Mouse (Mus musculus) kidney, postnatal 4 days (tissue): ENCODE data around the gene Ppp1r9b.
"Not testable (repeated sequence)": the region's sequence is repeated elsewhere in the genome, so short reads cannot be mapped to it uniquely, and the experiment has no call there.

Source experiments
- DNase-seq, 2 experiments: peaks; one replicate each; pipeline ENCODE4 v3.0.0; 2021; ENCODE audit warnings: mixed read lengths in 2 of 2

Gene Ppp1r9b

GRCm38 (mm10) chr11:94998041-94998531 is 7.3 kb downstream of the Ppp1r9b start:
- no peak for DNase-seq

- DNase-seq: no peak
Measured at GRCm38 (mm10) chr11:95000128-95000527, 9.3 kb downstream of the Ppp1r9b start.

GRCm38 (mm10) chr11:95000548-95000947 is 9.7 kb downstream of the Ppp1r9b start:
- DNase-seq: peak; percentile 68 to 78

- peak; percentile 79 to 84 for DNase-seq
Measured at GRCm38 (mm10) chr11:95001058-95001457, 10.2 kb downstream of the Ppp1r9b start.

GRCm38 (mm10) chr11:95001584-95002347 is 10.9 kb downstream of the Ppp1r9b start:
- no peak for DNase-seq

- DNase-seq: peak in 1 of 2 experiments; percentile 0
Measured at GRCm38 (mm10) chr11:95002705-95003104, 11.9 kb downstream of the Ppp1r9b start.

- peak in 1 of 2 experiments; percentile 37 for DNase-seq
Measured at GRCm38 (mm10) chr11:95004136-95004936, 13.5 kb downstream of the Ppp1r9b start.

GRCm38 (mm10) chr11:95004937-95005198 is 14.0 kb downstream of the Ppp1r9b start:
- DNase-seq: no peak

- no peak for DNase-seq
Measured at GRCm38 (mm10) chr11:95006038-95006437, 15.2 kb downstream of the Ppp1r9b start.

GRCm38 (mm10) chr11:95006525-95007219 is 15.8 kb downstream of the Ppp1r9b start:
- peak; percentile 91 to 93 for DNase-seq

GRCm38 (mm10) chr11:95007418-95007817 is 16.6 kb downstream of the Ppp1r9b start:
- no peak for DNase-seq

GRCm38 (mm10) chr11:95008661-95009628 is 18.1 kb downstream of the Ppp1r9b start:
- peak; percentile 52 to 66 for DNase-seq

- peak; percentile 84 to 90 for DNase-seq
Measured at GRCm38 (mm10) chr11:95009629-95010014, 18.8 kb downstream of the Ppp1r9b start, which contains the start of gene Samd14. Samd14 (plus strand) TSS chr11:95009879.

GRCm38 (mm10) chr11:95010141-95010739 is 19.4 kb downstream of the Ppp1r9b start:
- peak; percentile 60 to 69 for DNase-seq

- DNase-seq: not testable (repeated sequence)
Measured at GRCm38 (mm10) chr11:95010841-95011403, 20.1 kb downstream of the Ppp1r9b start.

GRCm38 (mm10) chr11:95011416-95011815 is 20.6 kb downstream of the Ppp1r9b start:
- no peak for DNase-seq

GRCm38 (mm10) chr11:95012075-95012474 is 21.2 kb downstream of the Ppp1r9b start:
- DNase-seq: no peak

- no peak for DNase-seq
Measured at GRCm38 (mm10) chr11:95012487-95012886, 21.7 kb downstream of the Ppp1r9b start.

- no peak for DNase-seq
Measured at GRCm38 (mm10) chr11:95015484-95015883, 24.6 kb downstream of the Ppp1r9b start.

- no peak for DNase-seq
Measured at GRCm38 (mm10) chr11:95022237-95022992, 31.6 kb downstream of the Ppp1r9b start.
